In the genomic region with DNA sequence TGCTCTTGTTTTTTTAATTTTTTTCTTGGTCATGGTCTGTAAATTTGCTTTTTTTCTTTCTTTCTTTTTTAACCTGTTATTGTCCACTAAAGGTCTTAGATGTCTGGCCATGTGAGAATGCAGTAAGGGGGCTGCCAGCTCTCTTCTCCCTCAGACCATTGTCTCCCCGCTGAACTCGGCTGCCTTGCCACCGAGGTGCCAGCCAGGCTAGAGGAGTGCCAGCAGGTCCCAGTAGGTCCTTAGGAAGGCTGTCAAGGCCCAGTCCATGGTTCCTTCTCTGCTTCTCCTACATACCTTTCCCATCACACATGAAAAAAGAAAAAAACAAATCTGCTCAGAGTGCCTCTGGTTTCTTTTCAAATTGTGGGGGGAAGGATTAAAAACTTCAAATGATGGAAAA, we compare ENCODE assay signal across 21 mouse cellular contexts.
DNase-seq lines count a peak whose midpoint lies in the region; ATAC-seq and TF ChIP-seq lines count a peak whose summit lies in the region.
"Had no signal": no experiment of that assay in that cellular context is flagged by ENCODE, and none has a peak within 500 bp of the region (broad histone marks: within the 10 kb centered on the region; RNA-seq: fewer than 3 reads in every experiment).

No protein-coding gene starts in this region.

- ATAC-seq in midbrain, embryonic 16.5 days, result no peak
- no peak for ATAC-seq in midbrain, embryonic 15.5 days (replicated peaks)
- ATAC-seq in forebrain, embryonic 15.5 days (replicated peaks), result no peak
- no peak for ATAC-seq in limb, embryonic 13.5 days (ENCODE audit: low FRiP score, low read depth)
- ATAC-seq in hindbrain, embryonic 13.5 days (ENCODE audit: low FRiP score), result no peak
- ATAC-seq: hindbrain, postnatal 0 days had no signal

- H3K27me3 ChIP-seq in midbrain, embryonic 16.5 days (ENCODE audit: control insufficient read depth, insufficient read depth, low read depth, low read length), result no peaks in the 10 kb centered on the region
- no peaks in the 10 kb centered on the region for H3K27me3 ChIP-seq in midbrain, embryonic 15.5 days (replicated peaks)
- H3K27me3 ChIP-seq in forebrain, embryonic 15.5 days, result no peaks in the 10 kb centered on the region
- no peaks in the 10 kb centered on the region for H3K27me3 ChIP-seq in limb, embryonic 13.5 days
- H3K27me3 ChIP-seq in hindbrain, embryonic 13.5 days, result no peaks in the 10 kb centered on the region
- H3K27me3 ChIP-seq: embryonic facial prominence, embryonic 15.5 days; heart, embryonic 13.5 days; hindbrain, embryonic 12.5 days had no signal

- H3K4me1 ChIP-seq in midbrain, embryonic 16.5 days (ENCODE audit: control insufficient read depth, insufficient read depth, low read length), result no peaks in the 10 kb centered on the region; the same call in 1 of the 2 replicates
- H3K4me1 ChIP-seq in midbrain, embryonic 15.5 days, result no peaks in the 10 kb centered on the region
- H3K4me1 ChIP-seq in forebrain, embryonic 15.5 days, result peaks cover 14% of the 10 kb centered on the region
- H3K4me1 ChIP-seq in limb, embryonic 13.5 days, result peaks cover 31% of the 10 kb centered on the region
- H3K4me1 ChIP-seq in hindbrain, embryonic 13.5 days (replicated peaks), result no peaks in the 10 kb centered on the region

- no peak overlapping the region for H3K9ac ChIP-seq in midbrain, embryonic 16.5 days (ENCODE audit: low read depth, low read length)
- no peak overlapping the region for H3K9ac ChIP-seq in midbrain, embryonic 15.5 days
- H3K9ac ChIP-seq in forebrain, embryonic 15.5 days (replicated peaks), result no peak overlapping the region
- no peak overlapping the region for H3K9ac ChIP-seq in limb, embryonic 13.5 days
- no peak overlapping the region for H3K9ac ChIP-seq in hindbrain, embryonic 13.5 days
- H3K9ac ChIP-seq: embryonic facial prominence, embryonic 15.5 days; heart, embryonic 13.5 days; hindbrain, embryonic 12.5 days had no signal

- no peaks in the 10 kb centered on the region for H3K9me3 ChIP-seq in midbrain, embryonic 16.5 days (replicated peaks; ENCODE audit: control insufficient read depth, low read length, poor library complexity, severe bottlenecking)
- no peaks in the 10 kb centered on the region for H3K9me3 ChIP-seq in midbrain, embryonic 15.5 days
- no peaks in the 10 kb centered on the region for H3K9me3 ChIP-seq in forebrain, embryonic 15.5 days
- H3K9me3 ChIP-seq in limb, embryonic 13.5 days, result no peaks in the 10 kb centered on the region
- H3K9me3 ChIP-seq in hindbrain, embryonic 13.5 days, result no peaks in the 10 kb centered on the region
- H3K9me3 ChIP-seq: embryonic facial prominence, embryonic 15.5 days; heart, embryonic 13.5 days; hindbrain, embryonic 12.5 days had no signal

- H3K4me2 ChIP-seq in midbrain, embryonic 16.5 days (ENCODE audit: low read length), result no peak overlapping the region
- H3K4me2 ChIP-seq in midbrain, embryonic 15.5 days, result no peak overlapping the region
- H3K4me2 ChIP-seq in forebrain, embryonic 15.5 days (replicated peaks), result no peak overlapping the region
- H3K4me2 ChIP-seq in limb, embryonic 13.5 days (replicated peaks), result no peak overlapping the region
- H3K4me2 ChIP-seq in hindbrain, embryonic 13.5 days, result no peak overlapping the region
- H3K4me2 ChIP-seq: embryonic facial prominence, embryonic 15.5 days; heart, embryonic 13.5 days; hindbrain, embryonic 12.5 days had no signal

- peak overlapping the region; percentile 46; the same call in 1 of the 2 replicates for H3K27ac ChIP-seq in gastrocnemius, adult 2 months
- H3K27ac ChIP-seq in midbrain, embryonic 16.5 days (ENCODE audit: low read length), result 0 out of 2 replicates have a peak overlapping the region, but pooled peaks have one; percentile 3
- H3K27ac ChIP-seq in midbrain, embryonic 15.5 days, result no peak overlapping the region
- H3K27ac ChIP-seq in forebrain, embryonic 15.5 days (replicated peaks), result peak overlapping the region; percentile 51
- H3K27ac ChIP-seq in limb, embryonic 13.5 days, result peak overlapping the region; percentile 33; the same call in 1 of the 2 replicates
- H3K27ac ChIP-seq in hindbrain, embryonic 13.5 days, result no peak overlapping the region
- H3K27ac ChIP-seq: embryonic facial prominence, embryonic 15.5 days; heart, embryonic 13.5 days; hindbrain, embryonic 12.5 days; hindbrain, postnatal 0 days had no signal

- H3K36me3 ChIP-seq in midbrain, embryonic 16.5 days (ENCODE audit: control insufficient read depth, insufficient read depth, low read length), result no peaks in the 10 kb centered on the region
- no peaks in the 10 kb centered on the region for H3K36me3 ChIP-seq in midbrain, embryonic 15.5 days (replicated peaks)
- no peaks in the 10 kb centered on the region for H3K36me3 ChIP-seq in forebrain, embryonic 15.5 days
- H3K36me3 ChIP-seq in limb, embryonic 13.5 days, result peaks cover 7% of the 10 kb centered on the region; the same call in 1 of the 2 replicates
- no peaks in the 10 kb centered on the region for H3K36me3 ChIP-seq in hindbrain, embryonic 13.5 days
- H3K36me3 ChIP-seq: embryonic facial prominence, embryonic 15.5 days; hindbrain, embryonic 12.5 days had no signal

- no peak overlapping the region for H3K4me3 ChIP-seq in gastrocnemius, adult 2 months
- no peak overlapping the region for H3K4me3 ChIP-seq in midbrain, embryonic 16.5 days (ENCODE audit: low read depth, low read length)
- H3K4me3 ChIP-seq in midbrain, embryonic 15.5 days, result no peak overlapping the region
- no peak overlapping the region for H3K4me3 ChIP-seq in forebrain, embryonic 15.5 days
- no peak overlapping the region for H3K4me3 ChIP-seq in limb, embryonic 13.5 days
- no peak overlapping the region for H3K4me3 ChIP-seq in hindbrain, embryonic 13.5 days
- H3K4me3 ChIP-seq: embryonic facial prominence, embryonic 15.5 days; erythroblast, embryonic 14.5 days; heart, adult 2 months; heart, embryonic 13.5 days; hindbrain, embryonic 12.5 days had no signal

- TF ChIP-seq CTCF in gastrocnemius, adult 2 months (IDR thresholded peaks at IDR 0.05), result no peak

- intact Hi-C loops in gastrocnemius, adult 2 months (cut with DNase I), result loop anchor here (5.0 to 10.0 kb wide), 2 partner anchors 137 to 556 kb away; no protein-coding TSS in a partner anchor

- WGBS in midbrain, embryonic 16.5 days, result 33% methylated on average over 3 of the region's 3 CpGs
- WGBS in midbrain, embryonic 15.5 days, result 50% methylated on average over 3 of the region's 3 CpGs
- WGBS in forebrain, embryonic 15.5 days, result 15% methylated on average over 3 of the region's 3 CpGs
- WGBS in limb, embryonic 13.5 days, result 60% methylated on average over 3 of the region's 3 CpGs
- WGBS in hindbrain, embryonic 13.5 days, result 58% methylated on average over 3 of the region's 3 CpGs

- DNase-seq in gastrocnemius, adult 2 months, result no peak
- no peak for DNase-seq in gastrocnemius, adult 8-10 months (ENCODE audit: low spot score in 2 of 2)
- no peak for DNase-seq in lung, postnatal 25 days (ENCODE audit: low spot score)
- DNase-seq: adrenal gland, adult 2 months; adrenal gland, postnatal 25 days; cerebellum, adult 2 months; cerebellum, postnatal 14 days; embryo, embryonic 11 days; gastrocnemius, postnatal 10 days; heart, adult 2 months; heart, postnatal 36 days had no signal

Comparison
In these comparisons a context has a peak if more than half of its experiments do, and no peak if none do; other contexts are left out.
1. H3K27ac ChIP-seq: peak in gastrocnemius, adult 2 months (single experiment), midbrain, embryonic 16.5 days (single experiment), forebrain, embryonic 15.5 days (single experiment) and limb, embryonic 13.5 days (single experiment); none in midbrain, embryonic 15.5 days (single experiment) and hindbrain, embryonic 13.5 days (single experiment).